Mouse (Mus musculus) forebrain, embryonic 14.5 days (tissue): Measurements from ENCODE around the gene Eml4. TPM values are rescaled to one million over a fixed set of nuclear protein-coding genes. Genes with fewer than 3 reads are reported as not detected.

ENCODE experiments used
- ATAC-seq: fragments of 200-750 bp; cut with Nextera tagmentation; 2 replicates; pipeline ENCODE4 v1.8.0; 2017; ENCODE audit warnings: mild to moderate bottlenecking, moderate library complexity
- DNase-seq: peaks from one replicate; pipeline ENCODE4 v3.0.0-alpha.2; 2015; ENCODE audit warnings: low spot score
- H3K27ac ChIP-seq: fragments of 300-500 bp; sonication (generic); 2 replicates; pipeline ENCODE4 v1.5.1; 2014; ENCODE audit warnings: low read depth, mild to moderate bottlenecking, control low read depth, low read length, moderate library complexity
- H3K27me3 ChIP-seq: fragments of 300-500 bp; sonication (generic); replicated peaks from 2 replicates; pipeline ENCODE4 v1.6.1; 2014; ENCODE audit warnings: low read length, control low read depth, mixed read lengths; ENCODE audit not compliant: control insufficient read depth, insufficient read depth
- H3K36me3 ChIP-seq: fragments of 300-500 bp; sonication (generic); 2 replicates; pipeline ENCODE4 v1.6.1; 2014; ENCODE audit warnings: low read length, control low read depth; ENCODE audit not compliant: control insufficient read depth, insufficient read depth
- H3K4me1 ChIP-seq: fragments of 300-500 bp; sonication (generic); 2 replicates; pipeline ENCODE4 v1.6.1; 2014; ENCODE audit warnings: antibody characterized with exemption, low read length, control low read depth; ENCODE audit not compliant: control insufficient read depth, insufficient read depth
- H3K4me2 ChIP-seq: fragments of 300-500 bp; sonication (generic); 2 replicates; pipeline ENCODE4 v1.6.1; 2014; ENCODE audit warnings: mild to moderate bottlenecking, control low read depth, low read length
- H3K4me3 ChIP-seq: fragments of 300-500 bp; sonication (generic); 2 replicates; pipeline ENCODE4 v1.5.1; 2014; ENCODE audit warnings: low read depth, low read length, control low read depth
- H3K9ac ChIP-seq: fragments of 300-500 bp; sonication (generic); 2 replicates; pipeline ENCODE4 v1.6.1; 2014; ENCODE audit warnings: mild to moderate bottlenecking, low read length, control low read depth, moderate library complexity
- H3K9me3 ChIP-seq: fragments of 300-500 bp; sonication (generic); replicated peaks from 2 replicates; pipeline ENCODE4 v1.6.1; 2016; ENCODE audit warnings: low read length, control low read depth, mixed read lengths; ENCODE audit not compliant: control insufficient read depth
- WGBS: fragments of 180-500 bp; shearing (Covaris S2); extraction: QIAGEN DNeasy Blood & Tissue Kit; methylation state at CpG from one replicate; pipeline ENCODE4 v1.1.7; 2014; 5-methylcytosine and 5-hydroxymethylcytosine counted together
- polyA plus RNA-seq: library from polyadenylated mRNA; unstranded; fragments of >200 nt; fragmentation: Nextera tagmentation; extraction: Ambion mirVana; gene quantifications from 2 replicates; pipeline ENCODE4 v1.2.1, GENCODE M21; 2014

Eml4 gene
- polyA plus RNA-seq, 1 experiment from 2014 or later = 23.5 TPM

DNA sequence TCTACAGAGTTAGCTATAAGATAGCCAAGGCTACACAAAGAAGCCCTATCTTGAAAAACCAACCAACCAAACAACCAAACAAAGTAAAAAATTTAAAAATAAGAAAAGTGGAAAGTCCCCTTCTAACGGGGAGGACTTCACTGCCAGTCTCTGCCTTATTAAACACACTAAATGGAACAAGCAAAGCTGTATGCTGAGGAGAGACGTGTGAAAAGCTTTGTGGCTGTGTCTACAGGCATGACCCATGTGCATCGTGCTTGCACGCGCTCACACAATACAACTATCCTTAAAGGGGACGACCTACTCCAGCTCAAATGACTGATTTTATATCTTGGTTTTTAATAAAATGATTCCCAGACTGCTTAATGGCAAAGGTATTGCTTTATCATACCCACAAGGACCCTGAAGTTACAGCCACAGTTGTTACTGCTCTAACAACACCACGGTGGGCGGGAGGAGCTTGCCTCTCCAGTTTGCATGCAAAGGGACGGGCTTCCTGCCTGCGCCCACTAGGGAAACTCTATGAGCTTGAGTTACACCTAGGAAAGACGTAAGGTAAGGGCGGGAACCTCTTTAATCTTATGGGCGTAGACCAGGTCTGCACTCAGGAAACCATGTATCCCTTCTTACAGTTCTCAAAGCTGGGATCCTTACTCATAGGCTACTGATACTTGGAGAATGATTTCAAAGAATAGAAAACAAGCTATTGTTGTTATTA, 11.2 kb upstream of the Eml4 start:
- Histone ChIP-seq H3K27me3 (no peaks in the 10 kb centered on the region), H3K9ac (no peak overlapping the region), H3K4me1 (no peaks in the 10 kb centered on the region), H3K36me3 (no peaks in the 10 kb centered on the region), H3K4me3 (no peak overlapping the region), H3K27ac (no peak overlapping the region), H3K4me2 (no peak overlapping the region), H3K9me3 (no peaks in the 10 kb centered on the region)
- ATAC-seq = no peak
- no peak for DNase-seq
- WGBS = 79% methylated on average over 13 of the region's 13 CpGs

GRCm38 (mm10) chr17:83340895-83341524, 9.7 kb upstream of the Eml4 start:
- H3K36me3 ChIP-seq = no peaks in the 10 kb centered on the region
- no peak overlapping the region for H3K27ac ChIP-seq
- DNase-seq (no peak), ATAC-seq (no peak)
- WGBS = 74% methylated on average over 16 of the region's 16 CpGs
- no peaks in the 10 kb centered on the region for H3K27me3 ChIP-seq
- H3K4me3 ChIP-seq = no peak overlapping the region
- no peak overlapping the region for H3K9ac ChIP-seq
- H3K4me1 ChIP-seq = no peaks in the 10 kb centered on the region
- H3K4me2 ChIP-seq = no peak overlapping the region
- H3K9me3 ChIP-seq = no peaks in the 10 kb centered on the region

DNA sequence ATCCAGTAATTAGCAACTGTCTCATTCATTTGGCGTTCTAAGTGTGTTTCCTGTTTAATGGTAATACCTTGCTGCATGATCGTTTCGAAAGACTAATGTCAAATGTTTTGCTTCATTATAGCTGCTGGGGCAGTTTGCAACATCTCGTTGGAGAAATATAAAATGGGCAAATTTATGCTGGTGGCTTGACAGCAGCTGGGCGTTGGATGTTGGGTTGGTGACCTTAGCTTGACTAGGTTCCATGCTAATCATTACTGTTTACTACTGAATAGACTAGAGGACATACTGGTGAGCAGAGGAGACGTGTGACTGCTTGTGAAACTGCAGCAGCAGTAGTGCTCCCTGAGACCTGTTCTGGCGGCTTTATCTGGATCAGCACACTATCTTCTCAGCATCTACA, 6.5 kb upstream of the Eml4 start:
- Histone ChIP-seq H3K27me3 (no peaks in the 10 kb centered on the region), H3K36me3 (no peaks in the 10 kb centered on the region), H3K27ac (no peak overlapping the region), H3K4me3 (no peak overlapping the region), H3K9ac (no peak overlapping the region), H3K4me2 (no peak overlapping the region), H3K9me3 (no peaks in the 10 kb centered on the region), H3K4me1 (no peaks in the 10 kb centered on the region)
- no peak for ATAC-seq
- no peak for DNase-seq
- 72% methylated on average over 7 of the region's 7 CpGs for WGBS

GRCm38 (mm10) chr17:83348056-83348822, 2.5 kb upstream of the Eml4 start:
- no peak overlapping the region for H3K9ac ChIP-seq
- no peak overlapping the region for H3K4me2 ChIP-seq
- no peaks in the 10 kb centered on the region for H3K36me3 ChIP-seq
- 83% methylated on average over 9 of the region's 9 CpGs for WGBS
- no peaks in the 10 kb centered on the region for H3K9me3 ChIP-seq
- no peaks in the 10 kb centered on the region for H3K27me3 ChIP-seq
- H3K4me1 ChIP-seq = peaks cover 13% of the 10 kb centered on the region
- DNase-seq (no peak), ATAC-seq (no peak)
- H3K4me3 ChIP-seq = no peak overlapping the region
- H3K27ac ChIP-seq = no peak overlapping the region

- Histone ChIP-seq H3K4me2 (peak overlapping the region; percentile 60), H3K4me3 (peak overlapping the region; percentile 96), H3K9me3 (no peaks in the 10 kb centered on the region), H3K27me3 (no peaks in the 10 kb centered on the region), H3K27ac (peak overlapping the region; percentile 91), H3K36me3 (no peaks in the 10 kb centered on the region), H3K9ac (peak overlapping the region; percentile 88), H3K4me1 (peaks cover 17% of the 10 kb centered on the region)
- ATAC-seq (peak; percentile 75), DNase-seq (peak; percentile 41)
- WGBS = under 1% methylated on average over 23 of the region's 57 CpGs
These were observed 394 bp downstream of the Eml4 start for GRCm38 (mm10) chr17:83351119-83351531.

DNA sequence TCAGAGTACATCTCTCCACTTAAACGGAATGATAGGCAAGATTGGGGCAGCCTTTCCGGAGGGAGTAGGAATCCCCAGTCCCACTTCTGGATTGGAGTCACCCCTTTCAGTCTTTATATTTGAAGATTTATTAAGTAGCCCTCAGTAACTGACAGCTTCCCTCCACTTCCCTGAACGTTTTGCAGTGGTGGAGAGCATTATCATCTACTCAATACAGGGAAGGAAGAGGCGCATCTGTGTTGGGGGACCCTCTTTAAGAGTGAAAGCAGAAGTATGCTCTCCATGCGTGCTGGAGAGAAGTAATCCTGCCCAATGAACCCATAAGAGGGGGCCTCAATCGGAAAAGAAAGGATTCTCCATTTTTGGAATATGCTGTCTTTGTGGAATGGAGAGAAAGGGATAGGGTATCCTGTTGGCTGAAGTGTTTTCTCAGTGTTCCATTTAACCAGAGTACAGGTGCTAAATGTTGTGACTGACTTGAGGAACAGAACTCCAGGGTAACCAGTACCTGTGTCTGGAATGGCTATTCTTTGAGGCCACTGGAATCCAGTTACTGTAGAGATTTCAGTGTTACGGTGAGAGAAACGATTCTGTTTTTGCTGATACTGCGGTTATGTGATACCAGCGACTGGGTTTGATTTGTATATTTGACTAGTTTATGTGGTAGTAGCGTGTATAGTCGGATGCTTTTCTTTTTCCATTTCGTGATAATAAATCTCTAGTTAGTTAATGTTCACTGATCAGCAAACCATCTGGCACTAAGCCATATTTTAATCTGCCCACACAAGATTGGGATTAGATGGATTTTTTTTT, 1.1 kb downstream of the Eml4 start:
- ATAC-seq (0 out of 2 replicates have a peak, but pooled peaks have one; percentile 1), DNase-seq (peak; percentile 43)
- Histone ChIP-seq H3K9me3 (no peaks in the 10 kb centered on the region), H3K27ac (peak overlapping the region; percentile 10; the same call in 1 of the 2 replicates), H3K4me1 (peaks cover 17% of the 10 kb centered on the region), H3K27me3 (no peaks in the 10 kb centered on the region), H3K9ac (peak overlapping the region; percentile 88), H3K4me2 (peak overlapping the region; percentile 60), H3K4me3 (peak overlapping the region; percentile 96), H3K36me3 (no peaks in the 10 kb centered on the region)
- 11% methylated on average over 13 of the region's 13 CpGs for WGBS

GRCm38 (mm10) chr17:83352456-83352855, 1.7 kb downstream of the Eml4 start:
- Histone ChIP-seq H3K4me3 (peak overlapping the region; percentile 96), H3K27me3 (no peaks in the 10 kb centered on the region), H3K27ac (no peak overlapping the region), H3K4me2 (peak overlapping the region; percentile 60), H3K9ac (peak overlapping the region; percentile 22; the same call in 1 of the 2 replicates), H3K36me3 (no peaks in the 10 kb centered on the region), H3K9me3 (no peaks in the 10 kb centered on the region), H3K4me1 (peaks cover 17% of the 10 kb centered on the region)
- ATAC-seq (no peak), DNase-seq (no peak)
- 4% methylated on average over 2 of the region's 2 CpGs for WGBS

DNA sequence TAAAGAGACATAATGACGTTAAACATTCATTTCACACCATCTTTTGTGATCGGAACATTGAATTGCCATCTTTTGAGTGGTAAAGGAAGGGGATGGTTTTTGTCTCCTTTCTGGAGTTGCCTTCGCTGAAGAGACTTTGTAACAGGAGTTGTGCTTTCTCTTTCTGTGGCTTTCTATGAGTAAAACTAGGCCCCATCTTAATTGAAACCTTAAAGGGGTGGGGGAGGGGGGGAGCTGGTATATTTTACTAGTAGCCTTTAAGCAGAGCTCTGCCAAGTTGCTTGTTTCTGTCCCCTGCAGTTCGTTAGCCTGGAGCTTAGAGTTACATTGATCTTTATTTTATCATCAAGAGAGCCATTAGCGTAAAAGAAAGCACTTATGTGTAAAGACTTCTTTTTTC, 2.3 kb downstream of the Eml4 start:
- Histone ChIP-seq H3K27ac (no peak overlapping the region), H3K4me1 (peaks cover 17% of the 10 kb centered on the region), H3K9me3 (no peaks in the 10 kb centered on the region), H3K4me3 (peak overlapping the region; percentile 96), H3K36me3 (no peaks in the 10 kb centered on the region), H3K4me2 (peak overlapping the region; percentile 60), H3K27me3 (no peaks in the 10 kb centered on the region), H3K9ac (peak overlapping the region; percentile 41; the same call in 1 of the 2 replicates)
- ATAC-seq = no peak
- 8% methylated on average over 5 of the region's 5 CpGs for WGBS
- DNase-seq = no peak
